Mouse (Mus musculus): Measurements from ENCODE around the gene Brwd1. TPM values are rescaled to one million over a fixed set of nuclear protein-coding genes. Genes with fewer than 3 reads are reported as not detected.

The Brwd1 gene
- 46.3 and 52.0 TPM in 2 replicates for polyA plus RNA-seq (2014; fragmentation: Nextera tagmentation; extraction: Ambion mirVana)

DNA sequence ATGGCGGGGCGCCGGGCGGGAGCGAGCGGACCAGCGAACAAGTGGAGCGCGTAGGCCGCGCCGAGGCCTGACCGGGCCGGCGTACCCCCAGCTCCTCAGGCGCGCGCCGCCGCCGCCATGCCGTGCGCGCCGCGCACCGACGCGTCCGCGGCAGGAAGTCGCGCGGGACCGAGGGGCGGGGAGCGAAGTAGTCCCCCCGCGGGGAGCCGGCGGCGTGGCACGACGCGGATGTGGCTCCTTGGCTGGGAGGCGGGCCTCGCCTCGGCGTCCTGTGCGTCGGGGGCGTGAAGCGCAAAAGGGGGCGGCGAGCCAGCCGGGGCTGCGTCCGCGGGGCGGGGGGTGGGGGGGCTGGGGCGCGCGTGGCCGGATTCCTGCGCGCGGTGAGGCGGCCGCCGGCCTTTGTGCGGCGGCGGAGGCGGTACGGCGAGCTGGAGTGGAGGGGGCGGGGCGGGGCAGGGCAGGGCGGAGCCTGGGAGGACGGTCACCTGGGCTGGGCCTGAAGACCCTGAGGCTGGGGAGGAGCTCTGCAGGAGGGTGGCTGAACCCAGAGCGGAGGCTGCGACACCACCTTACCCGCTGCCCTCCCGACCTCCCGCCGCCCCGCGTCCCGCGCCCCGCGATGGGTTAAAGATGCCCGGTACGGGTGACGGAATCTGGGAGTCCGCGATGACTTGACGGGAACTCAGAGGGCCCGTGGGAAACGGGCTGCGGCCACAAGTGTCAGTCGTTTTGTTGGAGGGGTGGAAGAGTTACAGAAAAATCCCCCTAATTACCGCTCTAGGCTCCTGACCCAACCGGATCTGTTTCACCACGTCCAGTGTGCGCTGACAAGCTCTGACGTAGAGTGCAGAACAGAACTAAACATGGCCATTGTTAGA is at the start of gene Brwd1:
Brwd1 (minus strand) TSS at position 226 of the 878 bp plus-strand sequence.
- H3K4me1 ChIP-seq (replicated peaks; ENCODE audit: control insufficient read depth, insufficient read depth, low read length), result peaks cover 11% of the 10 kb centered on the region; the same call in 1 of the 2 replicates
- DNase-seq (ENCODE audit: low spot score) (peak; percentile 83), ATAC-seq (replicated peaks; ENCODE audit: low FRiP score) (peak; percentile 80)
- peak within 1 kb of the TSS; percentile 97 for H3K4me3 ChIP-seq (ENCODE audit: low read depth, low read length)
- peak within 1 kb of the TSS; percentile 93 for H3K27ac ChIP-seq (ENCODE audit: low read depth, low read length)
- peak within 1 kb of the TSS; percentile 63 for H3K4me2 ChIP-seq
- H3K27me3 ChIP-seq (replicated peaks; ENCODE audit: control insufficient read depth, insufficient read depth, low read length), result no peaks in the 10 kb centered on the region
- H3K9ac ChIP-seq (ENCODE audit: low read depth, low read length), result peak within 1 kb of the TSS; percentile 96
- H3K9me3 ChIP-seq (ENCODE audit: control insufficient read depth, low read length), result no peaks in the 10 kb centered on the region
- H3K36me3 ChIP-seq (ENCODE audit: control insufficient read depth, insufficient read depth, low read length), result peaks cover 12% of the 10 kb centered on the region; the same call in 1 of the 2 replicates
- WGBS, result 1% methylated on average over 86 of the region's 107 CpGs

DNA sequence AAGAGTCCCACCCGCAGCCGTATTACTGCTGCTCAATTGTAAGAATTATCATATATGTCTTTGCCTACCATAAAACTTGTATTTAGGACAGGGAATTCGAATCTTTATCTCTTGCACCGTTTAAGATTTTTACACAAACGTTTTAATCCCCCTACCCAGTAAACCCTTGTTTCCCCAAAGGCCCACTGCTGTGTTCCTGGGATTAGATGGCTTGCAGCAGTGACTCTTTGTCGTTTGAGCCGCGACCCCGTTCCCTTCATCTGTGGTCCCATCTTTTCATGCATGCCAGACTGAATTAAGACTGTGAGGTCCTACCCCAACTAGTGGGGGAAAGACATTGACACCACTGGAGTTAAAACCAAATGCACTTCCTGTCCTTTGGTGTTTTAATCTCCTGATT is 46.1 kb upstream of the Brwd1 start:
- peaks cover 24% of the 10 kb centered on the region for H3K36me3 ChIP-seq (ENCODE audit: control insufficient read depth, insufficient read depth, low read length)
- H3K4me1 ChIP-seq (replicated peaks; ENCODE audit: control insufficient read depth, insufficient read depth, low read length), result peaks cover 15% of the 10 kb centered on the region
- peak overlapping the region; percentile 92 for H3K27ac ChIP-seq (ENCODE audit: low read depth, low read length)
- WGBS, result 4% methylated on average over 9 of the region's 9 CpGs
- H3K9ac ChIP-seq (ENCODE audit: low read depth, low read length), result peak overlapping the region; percentile 88
- peak overlapping the region; percentile 92 for H3K4me2 ChIP-seq
- no peaks in the 10 kb centered on the region for H3K9me3 ChIP-seq (ENCODE audit: control insufficient read depth, low read length)
- DNase-seq (ENCODE audit: low spot score) (no peak), ATAC-seq (replicated peaks; ENCODE audit: low FRiP score) (no peak)
- peak overlapping the region; percentile 90 for H3K4me3 ChIP-seq (ENCODE audit: low read depth, low read length)
- H3K27me3 ChIP-seq (replicated peaks; ENCODE audit: control insufficient read depth, insufficient read depth, low read length), result no peaks in the 10 kb centered on the region

- H3K9me3 ChIP-seq (ENCODE audit: control insufficient read depth, low read length), result no peaks in the 10 kb centered on the region
- peaks cover 24% of the 10 kb centered on the region for H3K36me3 ChIP-seq (ENCODE audit: control insufficient read depth, insufficient read depth, low read length)
- peak; percentile 94 for ATAC-seq (replicated peaks; ENCODE audit: low FRiP score)
- H3K27ac ChIP-seq (ENCODE audit: low read depth, low read length), result peak within 1 kb of the TSS; percentile 92
- H3K4me2 ChIP-seq, result peak within 1 kb of the TSS; percentile 92
- H3K27me3 ChIP-seq (replicated peaks; ENCODE audit: control insufficient read depth, insufficient read depth, low read length), result no peaks in the 10 kb centered on the region
- H3K9ac ChIP-seq (ENCODE audit: low read depth, low read length), result peak within 1 kb of the TSS; percentile 88
- peaks cover 15% of the 10 kb centered on the region for H3K4me1 ChIP-seq (replicated peaks; ENCODE audit: control insufficient read depth, insufficient read depth, low read length)
- peak; percentile 97 for DNase-seq (ENCODE audit: low spot score)
- H3K4me3 ChIP-seq (ENCODE audit: low read depth, low read length), result peak within 1 kb of the TSS; percentile 90
- under 1% methylated on average over 59 of the region's 72 CpGs for WGBS
Measured at GRCm38 (mm10) chr16:96127657-96128344, 45.5 kb upstream of the Brwd1 start, which contains the start of gene Hmgn1. TSS of gene Hmgn1 (minus strand) at chr16:96127729.

DNA sequence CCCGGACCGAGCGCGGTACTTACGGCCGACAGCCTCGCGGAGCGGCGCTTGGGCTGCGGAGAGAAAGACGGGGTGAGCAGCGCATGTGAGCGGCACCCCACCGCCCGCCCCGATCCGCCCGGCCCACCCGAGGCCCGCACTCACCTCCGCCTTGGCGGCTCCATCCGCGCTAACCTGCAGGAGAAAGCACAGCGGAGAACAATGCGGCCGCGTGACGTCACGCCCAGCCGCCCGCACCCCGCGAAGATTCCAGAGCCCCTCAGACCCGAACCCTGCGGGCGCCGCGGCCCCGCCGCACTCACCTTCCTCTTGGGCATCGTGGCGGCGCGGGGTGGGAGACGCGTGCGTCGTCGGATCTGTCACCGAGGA is 44.9 kb upstream of the Brwd1 start:
- under 1% methylated on average over 51 of the region's 52 CpGs for whole genome bisulfite sequencing
- peak; percentile 58 for ATAC-seq (replicated peaks; ENCODE audit: low FRiP score)
- H3K4me3 ChIP-seq (ENCODE audit: low read depth, low read length), result peak overlapping the region; percentile 90
- peaks cover 15% of the 10 kb centered on the region for H3K4me1 ChIP-seq (replicated peaks; ENCODE audit: control insufficient read depth, insufficient read depth, low read length)
- H3K9ac ChIP-seq (ENCODE audit: low read depth, low read length), result peak overlapping the region; percentile 88
- peaks cover 24% of the 10 kb centered on the region for H3K36me3 ChIP-seq (ENCODE audit: control insufficient read depth, insufficient read depth, low read length)
- H3K27ac ChIP-seq (ENCODE audit: low read depth, low read length), result peak overlapping the region; percentile 92
- no peak for DNase-seq (ENCODE audit: low spot score)
- no peaks in the 10 kb centered on the region for H3K27me3 ChIP-seq (replicated peaks; ENCODE audit: control insufficient read depth, insufficient read depth, low read length)
- H3K9me3 ChIP-seq (ENCODE audit: control insufficient read depth, low read length), result no peaks in the 10 kb centered on the region
- H3K4me2 ChIP-seq, result peak overlapping the region; percentile 92

DNA sequence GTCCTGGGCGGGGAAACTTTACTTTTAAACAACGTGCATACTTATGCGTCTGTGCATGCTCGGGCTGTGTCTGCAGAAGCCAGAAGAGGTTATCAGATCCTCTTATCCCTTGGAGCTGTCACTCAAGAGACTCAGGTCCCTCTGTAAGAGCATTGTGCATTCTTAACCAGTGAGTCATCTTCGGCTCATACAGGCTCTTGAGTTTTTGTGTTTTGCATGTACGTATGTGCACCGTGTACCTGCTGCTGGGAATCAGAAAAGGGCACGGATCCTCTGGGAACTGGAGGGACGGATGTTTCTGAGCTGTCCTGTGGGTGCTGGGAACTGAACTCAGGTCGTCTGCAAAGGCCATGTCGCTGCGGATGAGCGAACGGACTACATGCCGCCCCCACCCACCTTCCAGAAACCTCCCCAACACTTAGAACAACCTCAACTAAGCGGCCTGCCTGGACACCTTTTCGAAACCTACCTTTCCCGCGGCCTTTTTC is 44.4 kb upstream of the Brwd1 start:
- no peaks in the 10 kb centered on the region for H3K27me3 ChIP-seq (replicated peaks; ENCODE audit: control insufficient read depth, insufficient read depth, low read length)
- H3K36me3 ChIP-seq (ENCODE audit: control insufficient read depth, insufficient read depth, low read length), result peaks cover 24% of the 10 kb centered on the region
- no peaks in the 10 kb centered on the region for H3K9me3 ChIP-seq (ENCODE audit: control insufficient read depth, low read length)
- peak overlapping the region; percentile 90 for H3K4me3 ChIP-seq (ENCODE audit: low read depth, low read length)
- H3K4me2 ChIP-seq, result peak overlapping the region; percentile 92
- 4% methylated on average over 19 of the region's 19 CpGs for WGBS
- peaks cover 15% of the 10 kb centered on the region for H3K4me1 ChIP-seq (replicated peaks; ENCODE audit: control insufficient read depth, insufficient read depth, low read length)
- H3K9ac ChIP-seq (ENCODE audit: low read depth, low read length), result peak overlapping the region; percentile 88
- no peak for ATAC-seq (replicated peaks; ENCODE audit: low FRiP score)
- DNase-seq (ENCODE audit: low spot score), result peak; percentile 60
- H3K27ac ChIP-seq (ENCODE audit: low read depth, low read length), result peak overlapping the region; percentile 92

GRCm38 (mm10) chr16:96120022-96120623 is 37.8 kb upstream of the Brwd1 start:
- no peaks in the 10 kb centered on the region for H3K27me3 ChIP-seq (replicated peaks; ENCODE audit: control insufficient read depth, insufficient read depth, low read length)
- no peak overlapping the region for H3K4me3 ChIP-seq (ENCODE audit: low read depth, low read length)
- peaks cover 19% of the 10 kb centered on the region for H3K36me3 ChIP-seq (ENCODE audit: control insufficient read depth, insufficient read depth, low read length)
- H3K4me1 ChIP-seq (replicated peaks; ENCODE audit: control insufficient read depth, insufficient read depth, low read length), result no peaks in the 10 kb centered on the region
- no peak overlapping the region for H3K27ac ChIP-seq (ENCODE audit: low read depth, low read length)
- H3K9me3 ChIP-seq (ENCODE audit: control insufficient read depth, low read length), result no peaks in the 10 kb centered on the region
- 70% methylated on average over 4 of the region's 4 CpGs for WGBS
- H3K4me2 ChIP-seq, result no peak overlapping the region
- ATAC-seq (replicated peaks; ENCODE audit: low FRiP score) (no peak), DNase-seq (ENCODE audit: low spot score) (no peak)
- H3K9ac ChIP-seq (ENCODE audit: low read depth, low read length), result no peak overlapping the region

- no peak for DNase-seq (ENCODE audit: low spot score)
- no peak for ATAC-seq (replicated peaks; ENCODE audit: low FRiP score)
- H3K4me2 ChIP-seq, result no peak overlapping the region
- no peak overlapping the region for H3K4me3 ChIP-seq (ENCODE audit: low read depth, low read length)
- H3K4me1 ChIP-seq (replicated peaks; ENCODE audit: control insufficient read depth, insufficient read depth, low read length), result no peaks in the 10 kb centered on the region
- H3K9ac ChIP-seq (ENCODE audit: low read depth, low read length), result no peak overlapping the region
- 44% methylated on average over 4 of the region's 4 CpGs for WGBS
- 0 out of 2 replicates have a peak, but pooled peaks cover 2% of the 10 kb centered on the region for H3K36me3 ChIP-seq (ENCODE audit: control insufficient read depth, insufficient read depth, low read length)
- H3K27ac ChIP-seq (ENCODE audit: low read depth, low read length), result no peak overlapping the region
- no peaks in the 10 kb centered on the region for H3K27me3 ChIP-seq (replicated peaks; ENCODE audit: control insufficient read depth, insufficient read depth, low read length)
- H3K9me3 ChIP-seq (ENCODE audit: control insufficient read depth, low read length), result no peaks in the 10 kb centered on the region
Measured at GRCm38 (mm10) chr16:96114729-96115128, 32.4 kb upstream of the Brwd1 start.

- DNase-seq (ENCODE audit: low spot score), result no peak
- no peaks in the 10 kb centered on the region for H3K9me3 ChIP-seq (ENCODE audit: control insufficient read depth, low read length)
- WGBS, result 60% methylated on average over 2 of the region's 2 CpGs
- no peak overlapping the region for H3K27ac ChIP-seq (ENCODE audit: low read depth, low read length)
- H3K9ac ChIP-seq (ENCODE audit: low read depth, low read length), result no peak overlapping the region
- no peaks in the 10 kb centered on the region for H3K27me3 ChIP-seq (replicated peaks; ENCODE audit: control insufficient read depth, insufficient read depth, low read length)
- H3K4me1 ChIP-seq (replicated peaks; ENCODE audit: control insufficient read depth, insufficient read depth, low read length), result no peaks in the 10 kb centered on the region
- H3K4me3 ChIP-seq (ENCODE audit: low read depth, low read length), result no peak overlapping the region
- H3K4me2 ChIP-seq, result no peak overlapping the region
- ATAC-seq (replicated peaks; ENCODE audit: low FRiP score), result no peak
- no peaks in the 10 kb centered on the region for H3K36me3 ChIP-seq (ENCODE audit: control insufficient read depth, insufficient read depth, low read length)
Measured at GRCm38 (mm10) chr16:96112769-96113168, 30.4 kb upstream of the Brwd1 start.

Measured in liver, embryonic 11.5 days (tissue).